Mouse (Mus musculus) embryonic facial prominence, embryonic 13.5 days (tissue): ENCODE data around the gene Fam81a. TPM values are rescaled to one million over a fixed set of nuclear protein-coding genes. Genes with fewer than 3 reads are reported as not detected.

Source experiments
- ATAC-seq: fragments of 200-750 bp; cut with Nextera tagmentation; 2 replicates; pipeline ENCODE4 v1.8.0; 2017; ENCODE audit warnings: low read depth; ENCODE audit not compliant: insufficient number of reproducible peaks, insufficient read depth, low FRiP score, low TSS enrichment
- H3K27ac ChIP-seq: fragments of 300-500 bp; sonication (generic); 2 replicates; pipeline ENCODE4 v1.5.1; 2015; ENCODE audit warnings: moderate library complexity, mild to moderate bottlenecking, inconsistent platforms
- H3K27me3 ChIP-seq: fragments of 300-500 bp; sonication (generic); 2 replicates; pipeline ENCODE4 v1.6.1; 2015; ENCODE audit warnings: mild to moderate bottlenecking, inconsistent platforms
- H3K36me3 ChIP-seq: fragments of 300-500 bp; sonication (generic); 2 replicates; pipeline ENCODE4 v1.6.1; 2015; ENCODE audit warnings: mild to moderate bottlenecking, inconsistent platforms
- H3K4me1 ChIP-seq: fragments of 300-500 bp; sonication (generic); 2 replicates; pipeline ENCODE4 v1.6.1; 2015; ENCODE audit warnings: inconsistent platforms
- H3K4me2 ChIP-seq: fragments of 300-500 bp; sonication (generic); 2 replicates; pipeline ENCODE4 v1.6.1; 2015; ENCODE audit warnings: moderate library complexity, mild to moderate bottlenecking, inconsistent platforms
- H3K4me3 ChIP-seq: fragments of 300-500 bp; sonication (generic); 2 replicates; pipeline ENCODE4 v1.5.1; 2015; ENCODE audit warnings: mild to moderate bottlenecking, inconsistent platforms
- H3K9ac ChIP-seq: fragments of 300-500 bp; sonication (generic); 2 replicates; pipeline ENCODE4 v1.6.1; 2015; ENCODE audit warnings: mild to moderate bottlenecking, inconsistent platforms
- H3K9me3 ChIP-seq: fragments of 300-500 bp; sonication (generic); 2 replicates; pipeline ENCODE4 v1.6.1; 2016; ENCODE audit warnings: inconsistent platforms
- WGBS: fragments of 180-500 bp; shearing (Covaris S2); methylation state at CpG from one replicate; pipeline ENCODE4 v1.1.7; 2015; ENCODE audit warnings: mixed read lengths; 5-methylcytosine and 5-hydroxymethylcytosine counted together
- polyA plus RNA-seq: library from polyadenylated mRNA; unstranded; fragments of >200 nt; fragmentation: Nextera tagmentation; extraction: Ambion mirVana; gene quantifications from 2 replicates; pipeline ENCODE4 v1.2.1, GENCODE M21; 2015

Fam81a gene
- polyA plus RNA-seq, 1 experiment from 2014 or later = 8.5 TPM

GRCm38 (mm10) chr9:70049839-70050238 lies 92.5 kb downstream of the Fam81a start:
- ATAC-seq = no peak
- H3K4me3 ChIP-seq = no peak overlapping the region
- WGBS = 16% methylated on average over 8 of the region's 8 CpGs
- H3K27ac ChIP-seq = peak overlapping the region; percentile 11; the same call in 1 of the 2 replicates
- no peak overlapping the region for H3K9ac ChIP-seq
- H3K9me3 ChIP-seq = no peaks in the 10 kb centered on the region
- no peaks in the 10 kb centered on the region for H3K27me3 ChIP-seq
- no peaks in the 10 kb centered on the region for H3K36me3 ChIP-seq
- peaks cover 22% of the 10 kb centered on the region for H3K4me1 ChIP-seq
- H3K4me2 ChIP-seq = peak overlapping the region; percentile 38

GRCm38 (mm10) chr9:70049416-70049783 lies 93.0 kb downstream of the Fam81a start:
- Histone ChIP-seq H3K9me3 (no peaks in the 10 kb centered on the region), H3K9ac (no peak overlapping the region), H3K27ac (peak overlapping the region; percentile 39; the same call in 1 of the 2 replicates), H3K4me1 (peaks cover 22% of the 10 kb centered on the region), H3K4me2 (peak overlapping the region; percentile 38), H3K36me3 (no peaks in the 10 kb centered on the region), H3K27me3 (no peaks in the 10 kb centered on the region), H3K4me3 (no peak overlapping the region)
- no peak for ATAC-seq
- 33% methylated on average over 3 of the region's 3 CpGs for WGBS

DNA sequence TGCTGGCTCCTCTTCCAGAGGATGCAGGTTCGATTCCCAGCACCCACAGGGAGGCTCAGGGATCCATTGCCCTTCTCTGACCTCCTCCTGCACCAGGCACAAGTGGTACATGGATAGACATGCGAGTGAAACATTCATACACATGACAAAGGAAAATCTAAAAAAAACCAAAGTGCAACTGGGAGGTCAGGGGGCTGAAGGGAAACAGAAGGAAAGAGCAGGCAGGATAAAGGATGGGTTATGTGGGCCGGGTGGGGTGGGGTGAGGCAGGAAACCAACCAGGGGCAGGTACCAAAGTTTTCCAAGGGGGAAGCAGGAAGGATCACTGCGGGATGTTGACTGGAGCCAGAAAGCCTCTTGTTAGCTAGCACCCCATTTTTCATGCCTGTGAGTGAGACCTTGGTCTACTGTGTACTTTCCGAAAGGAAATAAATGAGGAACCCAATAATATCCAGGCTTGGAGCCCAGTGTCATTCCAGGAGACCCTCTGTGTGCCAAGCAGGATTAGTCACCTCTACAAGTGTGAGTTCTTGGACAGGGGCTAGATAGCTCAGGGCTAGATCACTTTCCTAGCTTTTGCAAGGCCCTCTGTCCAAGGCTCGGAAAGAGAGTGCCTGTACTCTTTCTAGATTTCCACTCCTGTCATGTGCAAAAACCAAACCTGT lies 93.5 kb downstream of the Fam81a start:
- Histone ChIP-seq H3K4me2 (peak overlapping the region; percentile 38; the same call in 1 of the 2 replicates), H3K4me1 (peaks cover 22% of the 10 kb centered on the region), H3K9ac (no peak overlapping the region), H3K4me3 (no peak overlapping the region), H3K9me3 (no peaks in the 10 kb centered on the region), H3K27ac (peak overlapping the region; percentile 39; the same call in 1 of the 2 replicates), H3K27me3 (no peaks in the 10 kb centered on the region), H3K36me3 (no peaks in the 10 kb centered on the region)
- no peak for ATAC-seq
- 49% methylated on average over 6 of the region's 6 CpGs for WGBS

- Histone ChIP-seq H3K4me2 (no peak overlapping the region), H3K9me3 (no peaks in the 10 kb centered on the region), H3K36me3 (no peaks in the 10 kb centered on the region), H3K27me3 (no peaks in the 10 kb centered on the region), H3K4me1 (peaks cover 22% of the 10 kb centered on the region), H3K9ac (no peak overlapping the region), H3K4me3 (no peak overlapping the region), H3K27ac (no peak overlapping the region)
- WGBS = 24% methylated on average over 5 of the region's 5 CpGs
- ATAC-seq = no peak
Measured at GRCm38 (mm10) chr9:70048280-70048679, 94.1 kb downstream of the Fam81a start.

DNA sequence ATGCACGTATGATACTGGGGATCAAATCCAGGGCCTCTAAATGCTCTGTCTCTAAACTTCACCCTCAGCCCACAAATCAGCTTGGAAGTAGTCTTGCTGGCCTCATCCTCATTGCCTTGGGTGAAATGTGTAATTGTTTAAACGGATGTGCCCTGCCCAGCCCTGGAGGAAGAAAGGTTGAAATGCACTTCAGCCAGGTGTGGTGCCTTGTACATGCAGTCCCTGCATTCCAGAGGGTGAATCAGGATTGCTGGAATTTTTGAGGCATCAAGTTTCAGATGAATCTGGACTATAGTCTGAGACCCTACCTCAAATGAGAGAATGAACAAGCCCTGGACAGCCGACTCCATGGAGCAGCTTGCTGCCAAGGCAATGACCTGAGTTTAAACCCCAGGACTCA lies 94.5 kb downstream of the Fam81a start:
- Histone ChIP-seq H3K27me3 (no peaks in the 10 kb centered on the region), H3K9ac (no peak overlapping the region), H3K36me3 (no peaks in the 10 kb centered on the region), H3K4me2 (no peak overlapping the region), H3K4me1 (peaks cover 22% of the 10 kb centered on the region), H3K27ac (no peak overlapping the region), H3K9me3 (no peaks in the 10 kb centered on the region), H3K4me3 (no peak overlapping the region)
- ATAC-seq = no peak
- 34% methylated on average over 3 of the region's 3 CpGs for WGBS

- Histone ChIP-seq H3K9me3 (no peaks in the 10 kb centered on the region), H3K27ac (no peak overlapping the region), H3K4me1 (peaks cover 20% of the 10 kb centered on the region), H3K4me3 (no peak overlapping the region), H3K9ac (no peak overlapping the region), H3K27me3 (no peaks in the 10 kb centered on the region), H3K4me2 (no peak overlapping the region), H3K36me3 (no peaks in the 10 kb centered on the region)
- ATAC-seq = no peak
- WGBS = 85% methylated on average over 6 of the region's 6 CpGs
Measured at GRCm38 (mm10) chr9:70046255-70046654, 96.1 kb downstream of the Fam81a start.

- no peak for ATAC-seq
- no peak overlapping the region for H3K4me2 ChIP-seq
- no peak overlapping the region for H3K27ac ChIP-seq
- H3K27me3 ChIP-seq = no peaks in the 10 kb centered on the region
- no peaks in the 10 kb centered on the region for H3K9me3 ChIP-seq
- H3K9ac ChIP-seq = no peak overlapping the region
- no peaks in the 10 kb centered on the region for H3K36me3 ChIP-seq
- peaks cover 18% of the 10 kb centered on the region for H3K4me1 ChIP-seq
- 78% methylated on average over 2 of the region's 2 CpGs for WGBS
- no peak overlapping the region for H3K4me3 ChIP-seq
Measured at GRCm38 (mm10) chr9:70044865-70045264, 97.5 kb downstream of the Fam81a start.

DNA sequence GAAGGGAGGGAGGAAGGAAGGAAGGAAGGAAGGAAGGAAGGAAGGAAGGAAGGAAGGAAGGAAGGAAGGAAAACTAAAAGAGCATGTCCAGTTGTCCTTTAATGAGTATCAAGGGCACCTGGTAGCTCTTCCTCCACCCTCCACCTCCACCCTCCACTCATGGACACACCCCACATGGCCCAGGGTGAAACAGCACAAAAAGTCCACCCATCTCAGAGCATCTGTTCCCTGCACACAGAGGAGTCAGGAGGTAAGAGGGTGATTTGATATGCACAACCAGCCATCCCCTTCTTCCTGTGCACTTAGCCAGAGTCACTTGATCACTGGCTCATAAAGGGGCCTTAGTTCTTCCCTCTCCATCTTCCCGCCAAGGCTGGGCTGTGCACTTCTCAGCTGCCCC lies 99.4 kb downstream of the Fam81a start:
- Histone ChIP-seq H3K9ac (no peak overlapping the region), H3K27ac (no peak overlapping the region), H3K27me3 (no peaks in the 10 kb centered on the region), H3K4me2 (no peak overlapping the region), H3K4me1 (peaks cover 4% of the 10 kb centered on the region), H3K36me3 (no peaks in the 10 kb centered on the region), H3K9me3 (no peaks in the 10 kb centered on the region), H3K4me3 (no peak overlapping the region)
- 41% methylated on average over 1 of the region's 1 CpGs for WGBS
- ATAC-seq = no peak

DNA sequence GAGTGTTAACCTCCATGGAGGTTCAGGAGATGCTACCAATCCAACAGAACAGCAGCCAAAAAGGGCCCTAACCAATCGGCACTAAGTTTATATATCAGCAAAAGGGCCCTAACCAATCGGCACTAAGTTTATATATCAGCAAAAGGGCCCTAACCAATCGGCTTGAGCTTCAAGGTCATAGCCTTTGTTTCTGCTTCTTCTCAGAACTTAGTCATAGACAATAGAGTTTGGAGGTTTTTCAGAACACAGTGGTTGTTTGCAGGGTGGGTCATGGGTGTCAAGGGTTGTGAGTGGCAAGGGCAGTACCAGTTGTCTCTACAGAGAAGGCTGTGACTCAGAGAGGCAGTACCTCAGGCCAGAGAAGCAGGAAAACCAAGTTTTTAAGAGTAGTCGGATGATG lies 100.2 kb downstream of the Fam81a start:
- Histone ChIP-seq H3K27me3 (no peaks in the 10 kb centered on the region), H3K4me3 (no peak overlapping the region), H3K9me3 (no peaks in the 10 kb centered on the region), H3K4me1 (no peaks in the 10 kb centered on the region), H3K9ac (no peak overlapping the region), H3K4me2 (no peak overlapping the region), H3K27ac (no peak overlapping the region), H3K36me3 (no peaks in the 10 kb centered on the region)
- ATAC-seq = no peak
- 90% methylated on average over 4 of the region's 4 CpGs for WGBS

DNA sequence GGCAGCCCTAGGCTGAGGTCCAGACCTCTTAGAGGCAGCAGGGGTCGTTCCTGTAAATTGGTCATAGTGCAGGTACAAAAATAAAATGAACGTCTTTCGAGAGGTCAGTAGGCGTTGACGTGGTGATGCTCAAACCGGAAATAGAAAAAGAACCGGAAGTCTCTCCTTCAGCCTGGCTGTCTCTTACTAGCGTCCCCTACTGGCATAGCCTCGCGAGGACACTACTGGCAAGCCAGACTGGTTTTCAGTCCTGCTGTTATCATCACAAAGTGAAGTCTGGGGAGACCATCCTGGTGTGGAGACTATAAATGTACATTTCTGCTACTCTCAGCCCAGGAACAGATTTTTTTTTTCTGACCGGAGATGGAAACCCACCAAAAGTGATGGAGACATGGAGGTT lies 101.8 kb downstream of the Fam81a start:
- H3K36me3 ChIP-seq = no peaks in the 10 kb centered on the region
- H3K4me1 ChIP-seq = no peaks in the 10 kb centered on the region
- H3K9me3 ChIP-seq = no peaks in the 10 kb centered on the region
- no peak overlapping the region for H3K4me3 ChIP-seq
- no peaks in the 10 kb centered on the region for H3K27me3 ChIP-seq
- no peak for ATAC-seq
- WGBS = 88% methylated on average over 11 of the region's 11 CpGs
- H3K4me2 ChIP-seq = no peak overlapping the region
- no peak overlapping the region for H3K27ac ChIP-seq
- no peak overlapping the region for H3K9ac ChIP-seq

DNA sequence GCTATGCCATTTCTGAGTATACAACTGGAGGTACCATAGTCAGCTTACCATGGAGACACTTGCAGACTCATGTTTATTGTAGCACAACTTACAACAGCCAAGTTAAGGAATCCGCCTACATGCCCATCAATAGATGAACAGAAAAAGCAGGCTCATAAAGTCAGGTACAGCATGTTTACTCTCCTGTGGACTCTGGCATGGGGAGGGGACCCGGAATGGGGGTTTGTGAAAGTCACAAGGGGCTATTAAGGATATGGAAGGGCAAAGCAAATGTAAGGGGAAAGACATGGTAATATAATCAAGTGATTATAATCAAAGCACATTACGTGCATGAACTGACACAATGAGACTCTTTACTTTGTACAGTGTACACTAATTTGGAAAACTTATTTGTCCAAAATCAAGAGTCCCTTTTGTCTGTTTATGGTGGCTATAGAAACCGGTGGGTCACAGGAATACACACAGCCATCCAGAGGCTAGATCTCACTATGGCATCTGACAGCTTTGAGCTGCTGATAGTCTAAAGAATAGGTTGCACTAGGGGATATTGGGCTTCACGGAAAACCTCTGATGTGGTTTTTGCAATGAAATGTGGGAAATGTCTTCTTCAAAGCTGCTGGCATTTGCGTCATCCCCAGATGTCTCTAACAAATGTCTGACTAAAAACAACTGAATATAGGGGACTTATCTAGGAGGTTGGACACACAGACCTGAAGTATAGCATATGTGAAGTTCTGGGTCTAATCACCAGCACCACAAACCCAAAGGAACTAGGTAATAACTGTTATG lies 102.6 kb downstream of the Fam81a start:
- WGBS = 76% methylated on average over 6 of the region's 6 CpGs
- no peaks in the 10 kb centered on the region for H3K36me3 ChIP-seq
- H3K4me2 ChIP-seq = no peak overlapping the region
- H3K9me3 ChIP-seq = no peaks in the 10 kb centered on the region
- no peaks in the 10 kb centered on the region for H3K4me1 ChIP-seq
- no peaks in the 10 kb centered on the region for H3K27me3 ChIP-seq
- H3K27ac ChIP-seq = no peak overlapping the region
- no peak overlapping the region for H3K9ac ChIP-seq
- no peak overlapping the region for H3K4me3 ChIP-seq
- ATAC-seq = no peak
